Mouse (Mus musculus): Measurements from ENCODE around the gene 4632433K11Rik. TPM values are rescaled to one million over a fixed set of nuclear protein-coding genes. Genes with fewer than 3 reads are reported as not detected.

4632433K11Rik gene
- polyA plus RNA-seq, 1 experiment from 2014 or later = not detected

DNA sequence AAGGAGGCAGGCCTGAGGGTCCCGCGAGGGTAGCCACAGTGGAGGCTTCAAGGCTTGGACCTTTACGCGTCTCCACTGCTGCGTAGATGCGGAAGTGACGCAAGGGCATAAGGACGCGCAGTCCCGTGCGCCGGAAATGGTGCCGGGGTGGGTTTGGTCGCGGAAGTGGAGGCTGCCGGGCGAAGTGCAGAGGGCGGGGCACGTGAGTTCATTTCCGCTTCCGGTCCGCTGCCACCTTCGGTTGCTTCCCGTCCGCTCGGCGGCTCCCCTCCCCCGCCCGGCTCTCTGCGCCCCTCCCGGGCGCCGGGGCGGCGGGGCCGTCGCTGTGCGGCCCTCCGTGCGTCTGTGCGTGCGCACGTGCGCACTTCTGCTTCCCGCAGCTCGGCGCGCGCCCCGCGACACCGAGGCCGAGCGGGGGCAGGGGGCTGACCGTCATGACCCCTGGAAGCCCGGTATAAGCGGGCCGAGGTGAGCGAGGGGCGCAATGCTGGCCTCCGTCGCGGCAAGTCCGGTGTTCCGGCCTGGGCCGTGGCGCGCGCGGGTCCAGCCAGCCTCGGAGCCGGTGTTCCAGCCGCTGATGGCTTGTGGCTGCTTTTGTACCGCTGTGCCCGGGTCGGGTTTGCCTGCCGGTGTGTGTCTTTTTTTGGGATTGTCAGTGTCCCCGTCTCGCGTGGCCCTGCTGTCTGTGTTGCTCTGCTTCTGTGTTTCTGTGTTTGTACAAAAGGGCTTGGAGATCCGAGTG, 46.3 kb downstream of the 4632433K11Rik start, which contains the start of gene Epn1:
Epn1 (plus strand) TSS at position 226 of the 742 bp plus-strand sequence.
- Histone ChIP-seq H3K36me3 (peaks cover 39% of the 10 kb centered on the region), H3K4me3 (replicated peaks) (peak within 1 kb of the TSS; percentile 94), H3K4me1 (peaks cover 32% of the 10 kb centered on the region), H3K9ac (replicated peaks) (peak within 1 kb of the TSS; percentile 96), H3K4me2 (peak within 1 kb of the TSS; percentile 67), H3K9me3 (replicated peaks) (no peaks in the 10 kb centered on the region), H3K27me3 (replicated peaks) (no peaks in the 10 kb centered on the region), H3K27ac (replicated peaks) (peak within 1 kb of the TSS; percentile 88)
- WGBS = under 1% methylated on average over 78 of the region's 81 CpGs
- peak; percentile 96 for ATAC-seq (ENCODE audit: low FRiP score)

DNA sequence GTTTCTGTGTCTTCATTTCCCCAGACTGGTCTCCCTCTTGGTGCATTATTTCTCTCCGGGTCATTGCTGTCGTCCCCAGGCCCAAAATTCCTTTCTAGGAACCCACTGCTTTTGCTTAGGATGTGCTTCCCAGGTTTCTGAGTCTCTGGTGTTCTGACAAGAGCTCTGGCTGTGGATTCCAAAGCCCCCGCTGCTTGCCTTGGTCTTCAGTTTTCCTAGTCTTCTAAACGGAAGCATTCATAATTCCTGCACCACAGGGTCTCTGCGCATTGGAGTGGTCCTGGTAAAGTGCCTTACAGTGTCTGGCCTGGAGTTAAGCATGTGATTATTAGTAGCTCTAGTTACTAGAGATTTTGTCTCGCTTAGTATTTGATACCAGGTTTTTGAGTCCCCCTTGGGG, 46.9 kb downstream of the 4632433K11Rik start:
- Histone ChIP-seq H3K36me3 (peaks cover 39% of the 10 kb centered on the region), H3K4me1 (peaks cover 37% of the 10 kb centered on the region), H3K27ac (replicated peaks) (peak overlapping the region; percentile 88), H3K4me2 (peak overlapping the region; percentile 67), H3K4me3 (replicated peaks) (peak overlapping the region; percentile 94), H3K27me3 (replicated peaks) (no peaks in the 10 kb centered on the region), H3K9ac (replicated peaks) (peak overlapping the region; percentile 96), H3K9me3 (replicated peaks) (no peaks in the 10 kb centered on the region)
- WGBS = 17% methylated on average over 6 of the region's 6 CpGs
- no peak for ATAC-seq (ENCODE audit: low FRiP score)

DNA sequence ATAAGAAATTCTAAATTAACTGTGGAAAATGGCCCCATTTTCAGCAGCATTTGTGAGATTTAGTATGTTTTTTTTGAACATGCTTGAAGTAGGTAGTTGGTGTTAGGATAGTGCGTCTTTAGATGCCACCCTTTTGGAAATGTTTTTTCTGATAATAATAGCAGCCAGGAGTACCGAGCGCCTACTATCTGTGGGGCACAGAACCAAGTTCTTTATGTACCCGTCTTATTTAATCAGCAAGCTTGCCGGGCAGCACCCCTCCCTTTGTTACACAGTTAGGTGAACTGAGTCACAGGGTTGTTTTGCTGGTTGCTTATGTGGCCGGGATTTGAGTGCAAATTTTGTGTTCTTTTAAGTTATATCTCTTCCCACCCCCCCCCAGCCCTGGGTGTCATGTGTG, 47.3 kb downstream of the 4632433K11Rik start:
- peak overlapping the region; percentile 96 for H3K9ac ChIP-seq (replicated peaks)
- 0 out of 2 replicates have a peak overlapping the region, but pooled peaks have one; percentile 88 for H3K27ac ChIP-seq (replicated peaks)
- peak overlapping the region; percentile 67 for H3K4me2 ChIP-seq
- H3K27me3 ChIP-seq (replicated peaks) = no peaks in the 10 kb centered on the region
- ATAC-seq (ENCODE audit: low FRiP score) = no peak
- no peaks in the 10 kb centered on the region for H3K9me3 ChIP-seq (replicated peaks)
- peaks cover 37% of the 10 kb centered on the region for H3K4me1 ChIP-seq
- peaks cover 36% of the 10 kb centered on the region for H3K36me3 ChIP-seq
- H3K4me3 ChIP-seq (replicated peaks) = peak overlapping the region; percentile 94
- 80% methylated on average over 6 of the region's 6 CpGs for WGBS

DNA sequence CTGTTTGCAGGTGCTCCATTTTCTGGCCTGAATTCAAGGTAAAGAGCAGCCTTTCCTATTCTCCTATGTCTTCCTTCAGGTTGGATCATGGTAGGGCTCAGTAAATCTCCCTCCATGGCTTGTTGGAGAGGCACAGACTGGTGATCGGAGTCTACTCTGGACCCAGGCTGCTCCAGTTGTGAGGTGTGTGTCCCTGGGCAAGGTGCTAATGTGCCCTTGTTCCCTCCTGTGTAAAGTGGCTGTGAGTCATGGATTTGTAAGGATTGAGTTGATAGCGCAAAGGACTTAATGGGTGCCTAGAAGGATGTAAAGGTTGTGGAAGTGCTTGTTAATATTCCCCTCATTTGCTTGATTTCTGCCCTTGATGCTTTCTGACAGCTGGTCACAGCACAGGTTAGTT, 48.0 kb downstream of the 4632433K11Rik start:
- 94% methylated on average over 2 of the region's 2 CpGs for whole genome bisulfite sequencing
- Histone ChIP-seq H3K4me1 (peaks cover 38% of the 10 kb centered on the region), H3K9me3 (replicated peaks) (no peaks in the 10 kb centered on the region), H3K4me2 (peak overlapping the region; percentile 67), H3K27ac (replicated peaks) (no peak overlapping the region), H3K36me3 (peaks cover 29% of the 10 kb centered on the region), H3K4me3 (replicated peaks) (peak overlapping the region; percentile 94; the same call in 1 of the 2 replicates), H3K9ac (replicated peaks) (no peak overlapping the region), H3K27me3 (replicated peaks) (no peaks in the 10 kb centered on the region)
- ATAC-seq (ENCODE audit: low FRiP score) = no peak

DNA sequence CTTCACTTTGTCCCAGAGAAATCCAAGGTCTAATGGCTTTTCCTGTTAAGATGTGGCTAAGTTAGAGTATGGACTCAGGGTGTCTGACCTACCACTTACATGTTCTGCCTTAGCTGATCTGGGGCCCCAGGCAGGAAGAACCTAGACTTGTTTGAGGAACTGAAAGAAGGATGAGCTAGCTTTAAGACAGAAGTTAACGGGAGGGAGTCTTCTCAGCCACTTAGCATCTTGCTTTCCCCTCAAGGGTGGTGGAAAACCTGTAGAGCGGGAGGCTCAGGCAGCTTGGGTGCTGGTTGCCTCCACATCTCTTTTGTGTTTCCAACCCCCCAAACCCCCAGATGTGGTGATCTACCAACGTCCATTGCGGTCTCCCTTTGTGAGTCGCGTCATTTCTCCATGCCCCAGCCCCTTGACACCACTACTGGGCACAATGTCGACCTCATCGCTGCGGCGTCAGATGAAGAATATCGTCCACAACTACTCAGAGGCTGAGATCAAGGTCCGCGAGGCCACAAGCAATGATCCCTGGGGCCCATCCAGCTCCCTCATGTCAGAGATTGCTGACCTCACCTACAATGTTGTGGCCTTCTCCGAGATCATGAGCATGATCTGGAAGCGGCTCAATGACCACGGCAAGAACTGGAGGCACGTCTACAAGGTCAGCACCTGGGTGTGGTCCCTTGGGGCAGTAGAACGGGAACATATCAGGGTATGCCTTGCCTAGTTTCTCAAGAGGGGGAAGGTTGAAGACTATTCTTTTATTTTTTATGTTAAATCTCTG, 49.6 kb downstream of the 4632433K11Rik start:
- ATAC-seq (ENCODE audit: low FRiP score) = no peak
- Histone ChIP-seq H3K9ac (replicated peaks) (no peak overlapping the region), H3K36me3 (peaks cover 14% of the 10 kb centered on the region), H3K27me3 (replicated peaks) (no peaks in the 10 kb centered on the region), H3K4me3 (replicated peaks) (no peak overlapping the region), H3K4me2 (no peak overlapping the region), H3K27ac (replicated peaks) (no peak overlapping the region), H3K9me3 (replicated peaks) (no peaks in the 10 kb centered on the region), H3K4me1 (peaks cover 49% of the 10 kb centered on the region)
- 93% methylated on average over 18 of the region's 18 CpGs for WGBS

Other genes starting within 250 kb of the 4632433K11Rik start
- gene Tmem238, start 244.5 kb upstream of the 4632433K11Rik start, polyA plus RNA-seq (2015; fragmentation: Nextera tagmentation; extraction: Ambion mirVana) = 6.8 and 9.9 TPM in 2 replicates
- gene Rpl28, start 241.2 kb upstream of the 4632433K11Rik start, polyA plus RNA-seq (2015; fragmentation: Nextera tagmentation; extraction: Ambion mirVana) = 224 and 255 TPM in 2 replicates
- 252 and 275 TPM in 2 replicates for gene Ube2s, start 221.5 kb upstream of the 4632433K11Rik start, polyA plus RNA-seq (2015; fragmentation: Nextera tagmentation; extraction: Ambion mirVana)
- gene Shisa7, start 189.4 kb upstream of the 4632433K11Rik start, polyA plus RNA-seq (2015; fragmentation: Nextera tagmentation; extraction: Ambion mirVana) = 10.6 and 11.3 TPM in 2 replicates
- gene Isoc2b, start 163.9 kb upstream of the 4632433K11Rik start, polyA plus RNA-seq (2015; fragmentation: Nextera tagmentation; extraction: Ambion mirVana) = 3.7 and 5.9 TPM in 2 replicates
- gene Isoc2a, start 157.0 kb upstream of the 4632433K11Rik start, polyA plus RNA-seq (2015; fragmentation: Nextera tagmentation; extraction: Ambion mirVana) = 0.51 and 0.79 TPM in 2 replicates
- gene Gm36210, start 127.6 kb upstream of the 4632433K11Rik start, polyA plus RNA-seq (2015; fragmentation: Nextera tagmentation; extraction: Ambion mirVana) = 0.23 and 0.37 TPM in 2 replicates
- 3.1 and 4.0 TPM in 2 replicates for gene Zfp628, start 118.9 kb upstream of the 4632433K11Rik start, polyA plus RNA-seq (2015; fragmentation: Nextera tagmentation; extraction: Ambion mirVana)
- gene Nat14, start 112.1 kb upstream of the 4632433K11Rik start, polyA plus RNA-seq (2015; fragmentation: Nextera tagmentation; extraction: Ambion mirVana) = 30.8 and 36.3 TPM in 2 replicates
- 1.00 and 1.8 TPM in 2 replicates for gene Ssc5d, start 108.3 kb upstream of the 4632433K11Rik start, polyA plus RNA-seq (2015; fragmentation: Nextera tagmentation; extraction: Ambion mirVana)
- 0.14 TPM in 1 of 2 replicates, not detected in the other for gene Sbk2, start 69.7 kb upstream of the 4632433K11Rik start, polyA plus RNA-seq (2015; fragmentation: Nextera tagmentation; extraction: Ambion mirVana)
- gene Sbk3, start 63.0 kb upstream of the 4632433K11Rik start, polyA plus RNA-seq (2015; fragmentation: Nextera tagmentation; extraction: Ambion mirVana) = 0.32 and 0.35 TPM in 2 replicates
- gene Zfp579, start 38.0 kb upstream of the 4632433K11Rik start, polyA plus RNA-seq (2015; fragmentation: Nextera tagmentation; extraction: Ambion mirVana) = 49.6 and 57.0 TPM in 2 replicates
- gene Zfp524, start 19.7 kb upstream of the 4632433K11Rik start, polyA plus RNA-seq (2015; fragmentation: Nextera tagmentation; extraction: Ambion mirVana) = 7.3 and 9.9 TPM in 2 replicates
- 37.0 TPM in 2 replicates for gene Fiz1, start 19.4 kb upstream of the 4632433K11Rik start, polyA plus RNA-seq (2015; fragmentation: Nextera tagmentation; extraction: Ambion mirVana)
- gene Gm44973, start 18.6 kb upstream of the 4632433K11Rik start, polyA plus RNA-seq (2015; fragmentation: Nextera tagmentation; extraction: Ambion mirVana) = 0.15 and 1.4 TPM in 2 replicates
- gene Zfp865, start 13.7 kb upstream of the 4632433K11Rik start, polyA plus RNA-seq (2015; fragmentation: Nextera tagmentation; extraction: Ambion mirVana) = 6.4 and 7.0 TPM in 2 replicates
- 60.0 and 75.7 TPM in 2 replicates for gene Ccdc106, start 13.6 kb upstream of the 4632433K11Rik start, polyA plus RNA-seq (2015; fragmentation: Nextera tagmentation; extraction: Ambion mirVana)
- 7.7 and 9.0 TPM in 2 replicates for gene Zfp784, start 4.3 kb downstream of the 4632433K11Rik start, polyA plus RNA-seq (2015; fragmentation: Nextera tagmentation; extraction: Ambion mirVana)
- gene Zfp580, start 17.4 kb downstream of the 4632433K11Rik start, polyA plus RNA-seq (2015; fragmentation: Nextera tagmentation; extraction: Ambion mirVana) = 90.7 and 101 TPM in 2 replicates
- gene U2af2, start 28.0 kb downstream of the 4632433K11Rik start, polyA plus RNA-seq (2015; fragmentation: Nextera tagmentation; extraction: Ambion mirVana) = 94.2 and 105 TPM in 2 replicates
- 92.5 and 105 TPM in 2 replicates for gene Epn1, start 46.1 kb downstream of the 4632433K11Rik start, polyA plus RNA-seq (2015; fragmentation: Nextera tagmentation; extraction: Ambion mirVana)
- not detected in 2 replicates for gene Rfpl4, start 82.8 kb downstream of the 4632433K11Rik start, polyA plus RNA-seq (2015; fragmentation: Nextera tagmentation; extraction: Ambion mirVana)
- gene Rasl2-9, start 91.8 kb downstream of the 4632433K11Rik start, polyA plus RNA-seq (2015; fragmentation: Nextera tagmentation; extraction: Ambion mirVana) = 0.47 and 0.60 TPM in 2 replicates
- gene Vmn1r55, start 115.6 kb downstream of the 4632433K11Rik start, polyA plus RNA-seq (2015; fragmentation: Nextera tagmentation; extraction: Ambion mirVana) = 0.05 and 0.13 TPM in 2 replicates
- gene Vmn1r56, start 162.6 kb downstream of the 4632433K11Rik start, polyA plus RNA-seq (2015; fragmentation: Nextera tagmentation; extraction: Ambion mirVana) = not detected in 2 replicates
- gene Vmn1r57, start 184.4 kb downstream of the 4632433K11Rik start, polyA plus RNA-seq (2015; fragmentation: Nextera tagmentation; extraction: Ambion mirVana) = not detected in 2 replicates